Mouse (Mus musculus): Measurements from ENCODE around the gene Fam76a. TPM values are rescaled to one million over a fixed set of nuclear protein-coding genes. Genes with fewer than 3 reads are reported as not detected.

Gene Fam76a
- total and polyA plus RNA-seq, 3 experiments, result 10.3 to 11.5 (median 10.8) TPM

DNA sequence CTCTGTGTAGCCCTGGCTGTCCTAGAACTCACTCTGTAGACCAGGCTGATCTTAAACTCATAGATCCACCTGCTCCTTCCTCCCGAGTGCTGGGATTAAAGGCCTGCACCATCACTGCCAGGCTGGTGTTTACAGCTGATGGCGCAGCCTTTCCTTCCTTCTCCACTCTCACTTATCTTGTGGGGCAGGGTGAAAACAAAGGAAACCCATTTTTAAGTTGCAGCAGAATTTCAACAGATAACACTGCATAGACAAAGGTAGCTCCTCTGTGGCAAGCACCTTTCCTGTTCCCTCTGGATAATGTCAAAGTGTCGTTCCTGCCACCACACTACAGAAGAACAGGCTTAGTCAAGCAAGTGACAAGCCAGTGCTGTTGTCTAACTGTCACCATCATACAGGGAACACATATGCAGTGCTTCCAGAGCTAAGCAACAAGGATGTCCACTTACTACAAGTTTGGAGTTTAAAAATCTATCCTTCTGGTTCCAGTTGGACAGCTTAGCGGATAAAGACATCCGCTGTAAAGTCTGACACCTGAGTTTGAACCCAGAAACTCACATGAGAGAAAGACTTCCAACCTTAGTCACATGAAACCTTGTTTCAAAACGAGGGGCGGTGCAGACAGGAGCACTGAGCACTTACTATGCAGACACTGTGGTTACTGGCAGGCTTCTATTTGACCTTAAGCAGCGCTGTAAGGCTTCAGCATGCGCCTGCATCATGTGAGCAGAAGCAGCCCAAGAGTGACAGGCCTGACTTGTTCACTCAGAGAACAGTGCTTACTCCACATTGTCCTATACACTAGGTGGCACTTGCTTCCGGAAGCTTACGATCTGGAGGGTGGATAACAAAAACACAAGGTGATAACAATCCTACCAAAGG lies 48.6 kb downstream of the Fam76a start:
- Histone ChIP-seq H3K36me3 (replicated peaks in 1 of 2; ENCODE audit: control insufficient read depth in 1 of 2, insufficient read depth in 1 of 2, low read length in 1 of 2) (peaks cover 25 to 76% of the 10 kb centered on the region in 2 experiments), H3K4me2 (ENCODE audit: insufficient read depth, low read depth, poor library complexity, severe bottlenecking) (no peak overlapping the region), H3K79me2 (replicated peaks; ENCODE audit: control insufficient read depth, extremely low read depth, insufficient read depth, poor library complexity, severe bottlenecking) (peaks cover 10% of the 10 kb centered on the region), H3K4me1 (ENCODE audit: control insufficient read depth in 1 of 2, insufficient read depth in 2 of 2) (no peaks in the 10 kb centered on the region), H3K9ac (ENCODE audit: insufficient read depth, low read depth) (no peak overlapping the region), H3K27ac (ENCODE audit: insufficient read depth, low read depth) (no peak overlapping the region), H3K9me3 (replicated peaks; ENCODE audit: low read length) (no peaks in the 10 kb centered on the region), H3K27me3 (replicated peaks) (no peaks in the 10 kb centered on the region), H3K4me3 (replicated peaks in 1 of 3; ENCODE audit: low read depth in 2 of 3, low read length in 2 of 3, poor library complexity in 1 of 3) (no peak overlapping the region)
- no peak for DNase-seq (ENCODE audit: extremely low read depth)
- TF ChIP-seq KAT2A (IDR thresholded peaks at IDR 0.05; ENCODE audit: insufficient replicate concordance, low read length) (no peak), ZMIZ1 (IDR thresholded peaks at IDR 0.05; ENCODE audit: low read depth, low read length) (no peak), MYC (IDR thresholded peaks at IDR 0.05; ENCODE audit: low read depth, low read length) (no peak), E2F4 (IDR thresholded peaks at IDR 0.05; ENCODE audit: insufficient replicate concordance, low read depth, low read length) (no peak), PAX5 (IDR thresholded peaks at IDR 0.05; ENCODE audit: low read length) (no peak), GABPA (IDR thresholded peaks at IDR 0.05; ENCODE audit: insufficient replicate concordance, low read depth, low read length) (no peak), USF2 (conservative IDR thresholded peaks at IDR 0.05; ENCODE audit: low read depth, low read length) (no peak), USF1 (IDR thresholded peaks at IDR 0.05; ENCODE audit: low read depth, low read length) (no peak), MEF2A (IDR thresholded peaks at IDR 0.05; ENCODE audit: borderline replicate concordance, low read depth, low read length) (no peak), CTCF (conservative IDR thresholded peaks at IDR 0.05 in 1 of 2, IDR thresholded peaks at IDR 0.05 in 1 of 2; ENCODE audit: low read depth in 2 of 2, low read length in 2 of 2) (no peak), POLR2A (IDR thresholded peaks at IDR 0.05; ENCODE audit: low read depth, low read length) (no peak), JUND (conservative IDR thresholded peaks at IDR 0.05; ENCODE audit: low read depth, low read length) (no peak), ZNF384 (IDR thresholded peaks at IDR 0.05; ENCODE audit: low read depth, low read length) (no peak), TBP (conservative IDR thresholded peaks at IDR 0.05; ENCODE audit: low read depth, low read length) (no peak)
- dilution Hi-C loops (cut with MboI; ENCODE audit: extremely low pct_ligation_motif_present, extremely low pct_unique_long_range_greater_than_20kb, low sequenced_read_pairs) (no loop called here), in situ Hi-C loops (cut with MboI; ENCODE audit: low pct_ligation_motif_present, low pct_unique_long_range_greater_than_20kb, low sequenced_read_pairs) (no loop called here)

DNA sequence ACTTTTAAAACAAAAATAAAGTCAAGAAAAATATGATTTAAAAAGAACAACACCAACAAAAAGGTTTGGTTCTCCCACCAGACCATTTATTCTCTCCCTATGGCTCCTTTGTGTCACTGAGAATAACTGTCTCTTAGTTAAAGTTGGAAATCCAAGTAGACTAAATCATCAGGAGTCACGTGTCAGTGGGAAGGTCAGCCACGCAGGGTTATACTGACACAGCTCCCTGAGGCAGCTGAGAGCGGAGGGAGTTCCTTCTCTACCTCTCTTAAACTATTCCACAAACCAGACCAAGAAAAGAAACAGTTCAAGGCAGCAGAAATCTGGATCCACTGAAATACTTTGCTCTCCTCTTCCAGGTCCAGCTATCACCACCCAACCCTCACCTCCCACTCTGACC lies 51.2 kb downstream of the Fam76a start:
- dilution Hi-C loops (cut with MboI; ENCODE audit: extremely low pct_ligation_motif_present, extremely low pct_unique_long_range_greater_than_20kb, low sequenced_read_pairs), result no loop called here

More for the DNA sequence above, 51.2 kb downstream of the Fam76a start:
- Histone ChIP-seq H3K36me3 (replicated peaks in 1 of 2; ENCODE audit: control insufficient read depth in 1 of 2, insufficient read depth in 1 of 2, low read length in 1 of 2) (peaks cover 41 to 82% of the 10 kb centered on the region in 2 experiments), H3K4me1 (ENCODE audit: control insufficient read depth in 1 of 2, insufficient read depth in 2 of 2) (no peaks in the 10 kb centered on the region), H3K4me2 (ENCODE audit: insufficient read depth, low read depth, poor library complexity, severe bottlenecking) (no peak overlapping the region), H3K27me3 (replicated peaks) (no peaks in the 10 kb centered on the region), H3K4me3 (replicated peaks in 1 of 3; ENCODE audit: low read depth in 2 of 3, low read length in 2 of 3, poor library complexity in 1 of 3) (no peak overlapping the region), H3K27ac (ENCODE audit: insufficient read depth, low read depth) (no peak overlapping the region), H3K9me3 (replicated peaks; ENCODE audit: low read length) (no peaks in the 10 kb centered on the region), H3K79me2 (replicated peaks; ENCODE audit: control insufficient read depth, extremely low read depth, insufficient read depth, poor library complexity, severe bottlenecking) (no peaks in the 10 kb centered on the region; the same call in 1 of the 2 replicates), H3K9ac (ENCODE audit: insufficient read depth, low read depth) (no peak overlapping the region)
- DNase-seq (ENCODE audit: extremely low read depth), result no peak
- TF ChIP-seq JUN (IDR thresholded peaks at IDR 0.05; ENCODE audit: insufficient read depth, low read depth, low read length), result no peak
- no peak for TF ChIP-seq TBP (conservative IDR thresholded peaks at IDR 0.05; ENCODE audit: low read depth, low read length)
- TF ChIP-seq MAZ (IDR thresholded peaks at IDR 0.05; ENCODE audit: low read depth, low read length), result no peak
- no peak for TF ChIP-seq TCF12 (IDR thresholded peaks at IDR 0.05; ENCODE audit: low read depth, low read length)
- no peak for TF ChIP-seq POLR2AphosphoS2 (IDR thresholded peaks at IDR 0.05; ENCODE audit: low read depth, low read length)
- TF ChIP-seq USF1 (IDR thresholded peaks at IDR 0.05; ENCODE audit: low read depth, low read length), result no peak
- TF ChIP-seq UBTF (IDR thresholded peaks at IDR 0.05; ENCODE audit: low read depth, low read length), result no peak
- TF ChIP-seq RCOR1 (conservative IDR thresholded peaks at IDR 0.05; ENCODE audit: low read depth, low read length), result no peak
- TF ChIP-seq EP300 (IDR thresholded peaks at IDR 0.05; ENCODE audit: low read length), result no peak
- no peak for TF ChIP-seq ZKSCAN1 (IDR thresholded peaks at IDR 0.05; ENCODE audit: borderline replicate concordance, low read depth, low read length)
- in situ Hi-C loops (cut with MboI; ENCODE audit: low pct_ligation_motif_present, low pct_unique_long_range_greater_than_20kb, low sequenced_read_pairs), result no loop called here

All from CH12.LX (cell line).